Mouse (Mus musculus): ENCODE results near the gene Gnl1. TPM values are rescaled to one million over a fixed set of nuclear protein-coding genes. Genes with fewer than 3 reads are reported as not detected.

Gnl1 gene
- polyA plus RNA-seq, 1 experiment from 2014 or later = 25.1 TPM

GRCm38 (mm10) chr17:36018979-36019378, 39.3 kb downstream of the Gnl1 start:
- peaks cover 3% of the 10 kb centered on the region; the same call in 1 of the 2 replicates for H3K36me3 ChIP-seq (ENCODE audit: control insufficient read depth, insufficient read depth, low read length)
- no peak overlapping the region for H3K9ac ChIP-seq (ENCODE audit: low read length)
- no peaks in the 10 kb centered on the region for H3K9me3 ChIP-seq (ENCODE audit: control insufficient read depth, low read length)
- no peak for ATAC-seq (ENCODE audit: low FRiP score, low TSS enrichment)
- H3K4me1 ChIP-seq (replicated peaks; ENCODE audit: control insufficient read depth, insufficient read depth) = no peaks in the 10 kb centered on the region
- 50% methylated on average over 2 of the region's 2 CpGs for WGBS
- TF ChIP-seq CTCF (IDR thresholded peaks at IDR 0.05; ENCODE audit: low read depth) (no peak), EP300 (optimal IDR thresholded peaks at IDR 0.05) (no peak)
- no peak for DNase-seq (ENCODE audit: low spot score)
- no peak overlapping the region for H3K4me2 ChIP-seq (replicated peaks; ENCODE audit: low read depth)
- no peak overlapping the region for H3K27ac ChIP-seq (replicated peaks)
- no peak overlapping the region for H3K4me3 ChIP-seq (ENCODE audit: low read depth, low read length)
- H3K27me3 ChIP-seq (ENCODE audit: control insufficient read depth, insufficient read depth, low read length) = no peaks in the 10 kb centered on the region

- Histone ChIP-seq H3K27me3 (ENCODE audit: control insufficient read depth, insufficient read depth, low read length) (no peaks in the 10 kb centered on the region), H3K4me3 (ENCODE audit: low read depth, low read length) (no peak overlapping the region), H3K4me1 (replicated peaks; ENCODE audit: control insufficient read depth, insufficient read depth) (no peaks in the 10 kb centered on the region), H3K9ac (ENCODE audit: low read length) (no peak overlapping the region), H3K27ac (replicated peaks) (no peak overlapping the region), H3K4me2 (replicated peaks; ENCODE audit: low read depth) (no peak overlapping the region), H3K36me3 (ENCODE audit: control insufficient read depth, insufficient read depth, low read length) (peaks cover 2% of the 10 kb centered on the region; the same call in 1 of the 2 replicates), H3K9me3 (ENCODE audit: control insufficient read depth, low read length) (no peaks in the 10 kb centered on the region)
- DNase-seq (ENCODE audit: low spot score) = no peak
- ATAC-seq (ENCODE audit: low FRiP score, low TSS enrichment) = no peak
- TF ChIP-seq CTCF (IDR thresholded peaks at IDR 0.05; ENCODE audit: low read depth) (no peak), EP300 (optimal IDR thresholded peaks at IDR 0.05) (no peak)
- WGBS = 64% methylated on average over 3 of the region's 3 CpGs
These were observed 39.9 kb downstream of the Gnl1 start for GRCm38 (mm10) chr17:36019519-36019918.

GRCm38 (mm10) chr17:36020191-36021073, 40.8 kb downstream of the Gnl1 start, which contains the start of gene H2-T24:
Gene H2-T24, minus strand, starts transcription at chr17:36020560.
- 29% methylated on average over 15 of the region's 15 CpGs for WGBS
- Histone ChIP-seq H3K36me3 (ENCODE audit: control insufficient read depth, insufficient read depth, low read length) (no peaks in the 10 kb centered on the region), H3K9me3 (ENCODE audit: control insufficient read depth, low read length) (no peaks in the 10 kb centered on the region), H3K4me1 (replicated peaks; ENCODE audit: control insufficient read depth, insufficient read depth) (no peaks in the 10 kb centered on the region), H3K27me3 (ENCODE audit: control insufficient read depth, insufficient read depth, low read length) (no peaks in the 10 kb centered on the region), H3K4me2 (replicated peaks; ENCODE audit: low read depth) (peak within 1 kb of the TSS; percentile 38), H3K4me3 (ENCODE audit: low read depth, low read length) (no peak within 1 kb of the TSS; the same call in 1 of the 2 replicates), H3K27ac (replicated peaks) (peak within 1 kb of the TSS; percentile 9), H3K9ac (ENCODE audit: low read length) (no peak within 1 kb of the TSS)
- TF ChIP-seq CTCF (IDR thresholded peaks at IDR 0.05; ENCODE audit: low read depth) (peak; percentile 50), EP300 (optimal IDR thresholded peaks at IDR 0.05) (no peak)
- DNase-seq (ENCODE audit: low spot score) (peak; percentile 60), ATAC-seq (ENCODE audit: low FRiP score, low TSS enrichment) (peak; percentile 72)

- DNase-seq (ENCODE audit: low spot score) (no peak), ATAC-seq (ENCODE audit: low FRiP score, low TSS enrichment) (no peak)
- Histone ChIP-seq H3K9ac (ENCODE audit: low read length) (no peak overlapping the region), H3K4me3 (ENCODE audit: low read depth, low read length) (no peak overlapping the region), H3K27me3 (ENCODE audit: control insufficient read depth, insufficient read depth, low read length) (no peaks in the 10 kb centered on the region), H3K36me3 (ENCODE audit: control insufficient read depth, insufficient read depth, low read length) (no peaks in the 10 kb centered on the region), H3K27ac (replicated peaks) (peak overlapping the region; percentile 9; the same call in 1 of the 2 replicates), H3K4me1 (replicated peaks; ENCODE audit: control insufficient read depth, insufficient read depth) (no peaks in the 10 kb centered on the region), H3K9me3 (ENCODE audit: control insufficient read depth, low read length) (no peaks in the 10 kb centered on the region), H3K4me2 (replicated peaks; ENCODE audit: low read depth) (no peak overlapping the region)
- TF ChIP-seq EP300 (optimal IDR thresholded peaks at IDR 0.05) = no peak
- TF ChIP-seq CTCF (IDR thresholded peaks at IDR 0.05; ENCODE audit: low read depth) = no peak
- 97% methylated on average over 1 of the region's 1 CpGs for WGBS
These were observed 41.7 kb downstream of the Gnl1 start for GRCm38 (mm10) chr17:36021309-36021708.

GRCm38 (mm10) chr17:36022098-36022497, 42.4 kb downstream of the Gnl1 start:
- TF ChIP-seq EP300 (optimal IDR thresholded peaks at IDR 0.05) = no peak
- no peak for TF ChIP-seq CTCF (IDR thresholded peaks at IDR 0.05; ENCODE audit: low read depth)
- DNase-seq (ENCODE audit: low spot score) (no peak), ATAC-seq (ENCODE audit: low FRiP score, low TSS enrichment) (no peak)
- H3K4me1 ChIP-seq (replicated peaks; ENCODE audit: control insufficient read depth, insufficient read depth) = no peaks in the 10 kb centered on the region
- H3K9me3 ChIP-seq (ENCODE audit: control insufficient read depth, low read length) = no peaks in the 10 kb centered on the region
- H3K27ac ChIP-seq (replicated peaks) = no peak overlapping the region
- no peak overlapping the region for H3K4me3 ChIP-seq (ENCODE audit: low read depth, low read length)
- no peak overlapping the region for H3K4me2 ChIP-seq (replicated peaks; ENCODE audit: low read depth)
- 95% methylated on average over 9 of the region's 9 CpGs for WGBS
- no peak overlapping the region for H3K9ac ChIP-seq (ENCODE audit: low read length)
- H3K36me3 ChIP-seq (ENCODE audit: control insufficient read depth, insufficient read depth, low read length) = no peaks in the 10 kb centered on the region
- H3K27me3 ChIP-seq (ENCODE audit: control insufficient read depth, insufficient read depth, low read length) = no peaks in the 10 kb centered on the region

- Histone ChIP-seq H3K27me3 (ENCODE audit: control insufficient read depth, insufficient read depth, low read length) (no peaks in the 10 kb centered on the region), H3K9me3 (ENCODE audit: control insufficient read depth, low read length) (no peaks in the 10 kb centered on the region), H3K9ac (ENCODE audit: low read length) (no peak overlapping the region), H3K27ac (replicated peaks) (no peak overlapping the region; the same call in 1 of the 2 replicates), H3K36me3 (ENCODE audit: control insufficient read depth, insufficient read depth, low read length) (no peaks in the 10 kb centered on the region), H3K4me1 (replicated peaks; ENCODE audit: control insufficient read depth, insufficient read depth) (no peaks in the 10 kb centered on the region), H3K4me2 (replicated peaks; ENCODE audit: low read depth) (no peak overlapping the region), H3K4me3 (ENCODE audit: low read depth, low read length) (no peak overlapping the region)
- no peak for DNase-seq (ENCODE audit: low spot score)
- no peak for ATAC-seq (ENCODE audit: low FRiP score, low TSS enrichment)
- WGBS = 86% methylated on average over 6 of the region's 6 CpGs
- TF ChIP-seq EP300 (optimal IDR thresholded peaks at IDR 0.05) (no peak), CTCF (IDR thresholded peaks at IDR 0.05; ENCODE audit: low read depth) (no peak)
These were observed 43.3 kb downstream of the Gnl1 start for GRCm38 (mm10) chr17:36022922-36023321.

Measured in stomach, postnatal 0 days (tissue).